Mouse (Mus musculus): ENCODE data around the gene Dennd2a. TPM values are rescaled to one million over a fixed set of nuclear protein-coding genes. Genes with fewer than 3 reads are reported as not detected.
"Not testable (repeated sequence)": the region's sequence is repeated elsewhere in the genome, so short reads cannot be mapped to it uniquely, and the experiment has no call there.

Dennd2a gene
- polyA plus RNA-seq, 1 experiment from 2014 or later: 34.9 TPM

DNA sequence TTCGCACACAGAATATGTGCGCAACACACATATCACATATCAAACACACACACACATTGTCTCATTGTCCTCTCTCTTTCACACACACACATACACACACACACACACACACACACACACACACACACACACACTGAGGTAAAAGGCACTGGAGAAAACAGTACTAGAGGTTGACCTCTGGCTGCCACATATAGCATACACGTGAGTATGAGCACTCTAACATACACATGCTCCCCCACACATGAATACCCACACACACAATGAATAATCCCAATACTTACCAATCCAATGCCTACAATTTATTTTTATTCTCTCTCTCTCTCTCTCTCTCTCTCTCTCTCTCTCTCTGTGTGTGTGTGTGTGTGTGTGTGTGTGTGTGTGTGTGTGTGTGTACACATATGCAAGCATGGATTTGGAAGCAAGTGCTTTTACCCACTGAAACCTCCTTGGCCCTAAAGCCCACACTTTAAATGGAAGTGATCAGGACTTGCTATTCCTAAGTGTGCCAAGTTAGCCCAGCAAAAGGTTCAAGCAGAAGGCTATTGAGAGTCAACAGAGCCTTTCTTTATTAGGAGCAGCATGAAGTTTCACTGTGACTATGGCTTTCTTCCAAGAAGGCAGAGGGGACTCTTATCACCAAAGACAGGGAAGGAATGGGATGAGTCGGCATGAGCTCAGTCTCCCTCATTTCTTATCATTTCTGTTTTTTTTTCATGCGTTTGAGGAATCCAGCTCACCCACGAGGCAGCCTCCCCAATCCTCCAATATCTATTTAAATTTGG is 128.5 kb downstream of the Dennd2a start:
- Histone ChIP-seq H3K4me1 (replicated peaks) (no peaks in the 10 kb centered on the region), H3K4me3 (replicated peaks) (no peak overlapping the region), H3K36me3 (no peaks in the 10 kb centered on the region), H3K4me2 (no peak overlapping the region), H3K9me3 (no peaks in the 10 kb centered on the region), H3K27me3 (no peaks in the 10 kb centered on the region), H3K9ac (replicated peaks) (no peak overlapping the region), H3K27ac (no peak overlapping the region)
- 84% methylated on average over 6 of the region's 6 CpGs for WGBS
- no peak for ATAC-seq (ENCODE audit: insufficient number of reproducible peaks, insufficient read depth, low FRiP score, low TSS enrichment, low read depth)

DNA sequence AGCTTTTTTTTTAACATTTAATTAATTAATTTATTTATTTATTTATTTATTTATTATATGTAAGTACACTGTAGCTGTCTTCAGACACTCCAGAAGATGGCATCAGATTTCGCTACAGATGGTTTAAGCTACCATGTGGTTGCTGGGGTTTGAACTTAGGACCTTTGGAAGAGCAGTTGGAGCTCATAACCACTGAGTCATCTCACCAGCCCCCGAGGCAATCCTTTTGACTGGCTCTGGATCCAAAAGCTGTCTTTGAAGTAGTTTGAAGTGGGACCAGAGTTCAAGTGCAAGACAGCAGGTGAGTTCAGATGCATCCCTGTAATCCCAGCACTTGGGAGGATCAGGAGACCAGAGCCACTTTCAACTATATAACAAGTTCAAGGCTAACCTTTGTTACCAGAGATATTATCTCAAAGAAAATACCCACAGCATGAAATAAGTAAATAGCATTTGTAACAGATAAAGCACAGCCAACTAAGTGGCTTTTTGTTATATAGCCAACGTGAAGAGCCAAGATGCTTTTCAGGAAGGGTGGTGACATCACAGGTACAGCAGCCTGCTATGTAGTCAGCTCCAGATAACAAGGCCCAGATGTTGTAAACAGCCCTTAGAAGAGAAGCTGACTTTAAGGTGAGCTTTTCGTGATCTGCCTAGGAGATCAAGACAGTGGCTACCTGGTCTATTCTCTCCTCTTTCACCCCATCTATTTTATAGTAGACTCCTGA is 130.2 kb downstream of the Dennd2a start:
- Histone ChIP-seq H3K4me2 (no peak overlapping the region), H3K4me1 (replicated peaks) (no peaks in the 10 kb centered on the region), H3K36me3 (no peaks in the 10 kb centered on the region), H3K27me3 (no peaks in the 10 kb centered on the region), H3K9me3 (no peaks in the 10 kb centered on the region), H3K9ac (replicated peaks) (no peak overlapping the region), H3K27ac (no peak overlapping the region), H3K4me3 (replicated peaks) (no peak overlapping the region)
- no peak for ATAC-seq (ENCODE audit: insufficient number of reproducible peaks, insufficient read depth, low FRiP score, low TSS enrichment, low read depth)
- WGBS: 70% methylated on average over 4 of the region's 4 CpGs

DNA sequence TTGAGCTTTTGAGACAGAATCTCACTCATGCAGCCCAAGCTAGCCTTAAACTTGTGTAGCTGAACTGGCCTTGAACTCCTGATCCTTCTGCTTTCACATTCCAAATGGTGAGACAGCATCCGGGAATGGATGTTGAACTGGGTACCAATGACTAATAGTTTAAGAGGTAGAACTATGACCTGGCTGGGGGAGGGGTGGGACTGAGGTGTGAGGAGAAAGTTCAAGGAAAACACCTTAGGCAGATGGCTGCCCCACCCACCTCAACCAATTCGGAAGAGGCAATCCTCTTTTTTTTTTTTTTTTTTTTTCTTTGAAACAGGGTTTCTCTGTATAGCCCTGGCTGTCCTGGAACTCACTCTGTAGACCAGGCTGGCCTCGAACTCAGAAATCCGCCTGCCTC is 130.9 kb downstream of the Dennd2a start:
- H3K4me1 ChIP-seq (replicated peaks): no peaks in the 10 kb centered on the region
- 87% methylated on average over 4 of the region's 4 CpGs for WGBS
- H3K4me2 ChIP-seq: no peak overlapping the region
- H3K27ac ChIP-seq: no peak overlapping the region
- H3K9ac ChIP-seq (replicated peaks): no peak overlapping the region
- peaks cover 5% of the 10 kb centered on the region; the same call in 1 of the 2 replicates for H3K27me3 ChIP-seq
- no peak for ATAC-seq (ENCODE audit: insufficient number of reproducible peaks, insufficient read depth, low FRiP score, low TSS enrichment, low read depth)
- H3K4me3 ChIP-seq (replicated peaks): no peak overlapping the region
- no peaks in the 10 kb centered on the region for H3K36me3 ChIP-seq
- no peaks in the 10 kb centered on the region for H3K9me3 ChIP-seq

DNA sequence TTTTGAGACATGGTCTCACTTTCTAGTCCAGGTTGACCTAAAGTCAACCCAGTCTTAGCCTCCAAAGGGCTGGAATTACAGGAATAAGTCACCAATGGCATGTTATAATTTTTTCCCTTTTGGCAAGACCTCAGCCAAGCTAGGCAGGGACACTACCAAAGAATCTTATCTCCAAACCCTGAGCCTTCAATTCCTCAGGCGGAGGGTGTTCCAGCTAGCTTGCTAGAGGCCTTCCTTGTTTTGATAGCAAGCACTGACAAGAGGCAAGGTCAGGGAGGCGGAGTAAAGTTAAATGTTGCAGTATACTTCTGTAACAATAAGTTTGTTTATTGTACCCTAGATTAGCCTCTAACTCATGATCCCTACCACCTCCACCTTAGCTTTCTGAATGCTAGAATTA is 132.5 kb downstream of the Dennd2a start:
- WGBS: 88% methylated on average over 2 of the region's 2 CpGs
- H3K4me1 ChIP-seq (replicated peaks): no peaks in the 10 kb centered on the region; the same call in 1 of the 2 replicates
- H3K27ac ChIP-seq: no peak overlapping the region
- H3K4me3 ChIP-seq (replicated peaks): no peak overlapping the region
- no peak overlapping the region for H3K4me2 ChIP-seq
- no peaks in the 10 kb centered on the region for H3K36me3 ChIP-seq
- no peak for ATAC-seq (ENCODE audit: insufficient number of reproducible peaks, insufficient read depth, low FRiP score, low TSS enrichment, low read depth)
- no peak overlapping the region for H3K9ac ChIP-seq (replicated peaks)
- H3K27me3 ChIP-seq: peaks cover 5% of the 10 kb centered on the region; the same call in 1 of the 2 replicates
- no peaks in the 10 kb centered on the region for H3K9me3 ChIP-seq

DNA sequence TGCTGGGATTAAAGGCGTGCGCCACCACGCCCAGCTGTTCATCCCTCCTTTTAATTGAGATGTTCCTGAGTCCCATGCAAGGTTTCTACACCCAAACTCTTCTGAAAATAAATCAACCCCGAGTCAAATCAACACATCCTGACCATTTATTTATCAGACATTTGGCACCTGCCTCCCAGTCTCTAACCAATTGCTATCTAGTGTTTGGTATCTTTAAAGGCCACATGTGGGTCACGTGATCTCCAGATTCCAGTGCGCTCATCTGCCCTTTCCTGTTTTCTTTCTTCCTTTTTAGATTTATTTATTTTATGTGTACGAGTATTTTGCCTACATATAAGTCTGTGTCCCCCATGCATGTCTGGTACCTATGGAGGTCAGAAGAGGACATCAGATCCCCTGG is 134.0 kb downstream of the Dennd2a start:
- no peak overlapping the region for H3K4me2 ChIP-seq
- no peak for ATAC-seq (ENCODE audit: insufficient number of reproducible peaks, insufficient read depth, low FRiP score, low TSS enrichment, low read depth)
- H3K4me1 ChIP-seq (replicated peaks): peaks cover 5% of the 10 kb centered on the region
- WGBS: 91% methylated on average over 7 of the region's 7 CpGs
- no peaks in the 10 kb centered on the region for H3K9me3 ChIP-seq
- peaks cover 10% of the 10 kb centered on the region; the same call in 1 of the 2 replicates for H3K27me3 ChIP-seq
- H3K4me3 ChIP-seq (replicated peaks): no peak overlapping the region
- no peak overlapping the region for H3K27ac ChIP-seq
- H3K36me3 ChIP-seq: no peaks in the 10 kb centered on the region
- no peak overlapping the region for H3K9ac ChIP-seq (replicated peaks)

DNA sequence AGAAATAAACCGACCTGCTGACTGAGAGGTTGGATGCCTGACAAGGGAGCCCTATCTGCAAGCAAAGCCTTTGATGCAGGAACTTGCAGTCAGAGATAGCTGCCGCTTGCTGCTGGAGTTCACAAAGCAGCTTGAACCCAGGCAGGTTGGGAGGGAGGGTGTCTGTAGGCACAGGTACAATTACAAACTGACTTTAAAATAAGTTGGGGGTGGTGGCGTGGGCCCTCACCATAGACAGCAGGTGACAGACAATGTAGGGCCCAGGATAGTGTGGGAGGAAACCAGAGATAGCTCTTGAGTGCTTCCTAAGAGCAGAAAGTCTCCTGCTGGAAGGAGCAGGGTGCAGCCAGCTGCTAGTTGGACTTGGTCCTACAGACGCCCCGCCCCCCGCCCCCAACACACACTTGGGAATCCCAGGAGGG is 134.5 kb downstream of the Dennd2a start:
- H3K4me2 ChIP-seq: no peak overlapping the region
- H3K4me3 ChIP-seq (replicated peaks): no peak overlapping the region
- WGBS: 74% methylated on average over 6 of the region's 6 CpGs
- H3K9ac ChIP-seq (replicated peaks): no peak overlapping the region
- no peak for ATAC-seq (ENCODE audit: insufficient number of reproducible peaks, insufficient read depth, low FRiP score, low TSS enrichment, low read depth)
- H3K9me3 ChIP-seq: no peaks in the 10 kb centered on the region
- no peak overlapping the region for H3K27ac ChIP-seq
- no peaks in the 10 kb centered on the region for H3K36me3 ChIP-seq
- peaks cover 14% of the 10 kb centered on the region for H3K27me3 ChIP-seq
- H3K4me1 ChIP-seq (replicated peaks): peaks cover 5% of the 10 kb centered on the region

DNA sequence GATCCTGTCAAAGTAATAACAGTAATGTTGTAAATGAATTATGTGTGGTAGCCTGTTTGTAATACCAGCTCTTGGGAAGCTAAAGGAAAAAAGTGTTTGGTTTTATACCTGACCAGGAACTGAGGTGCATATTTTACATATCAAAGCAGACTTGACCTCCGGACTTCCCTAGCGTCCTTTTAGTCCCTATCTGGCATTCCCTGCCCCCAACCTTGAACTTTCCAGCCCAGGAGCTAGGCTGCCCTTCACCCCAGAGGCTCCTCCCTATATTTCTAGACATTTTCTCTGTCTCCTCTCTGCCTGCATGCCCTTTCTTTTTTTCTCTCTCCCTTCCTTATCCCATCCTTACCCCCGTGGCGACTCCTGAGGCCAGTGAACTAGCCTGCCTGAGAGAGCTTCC is 136.8 kb downstream of the Dennd2a start:
- Histone ChIP-seq H3K27me3 (peaks cover 25% of the 10 kb centered on the region), H3K9ac (replicated peaks) (no peak overlapping the region), H3K27ac (no peak overlapping the region), H3K9me3 (no peaks in the 10 kb centered on the region), H3K4me1 (replicated peaks) (peaks cover 5% of the 10 kb centered on the region), H3K4me2 (0 out of 2 replicates have a peak overlapping the region, but pooled peaks have one; percentile 78), H3K4me3 (replicated peaks) (peak overlapping the region; percentile 93; the same call in 1 of the 2 replicates), H3K36me3 (no peaks in the 10 kb centered on the region)
- WGBS: 41% methylated on average over 4 of the region's 4 CpGs
- ATAC-seq (ENCODE audit: insufficient number of reproducible peaks, insufficient read depth, low FRiP score, low TSS enrichment, low read depth): no peak

DNA sequence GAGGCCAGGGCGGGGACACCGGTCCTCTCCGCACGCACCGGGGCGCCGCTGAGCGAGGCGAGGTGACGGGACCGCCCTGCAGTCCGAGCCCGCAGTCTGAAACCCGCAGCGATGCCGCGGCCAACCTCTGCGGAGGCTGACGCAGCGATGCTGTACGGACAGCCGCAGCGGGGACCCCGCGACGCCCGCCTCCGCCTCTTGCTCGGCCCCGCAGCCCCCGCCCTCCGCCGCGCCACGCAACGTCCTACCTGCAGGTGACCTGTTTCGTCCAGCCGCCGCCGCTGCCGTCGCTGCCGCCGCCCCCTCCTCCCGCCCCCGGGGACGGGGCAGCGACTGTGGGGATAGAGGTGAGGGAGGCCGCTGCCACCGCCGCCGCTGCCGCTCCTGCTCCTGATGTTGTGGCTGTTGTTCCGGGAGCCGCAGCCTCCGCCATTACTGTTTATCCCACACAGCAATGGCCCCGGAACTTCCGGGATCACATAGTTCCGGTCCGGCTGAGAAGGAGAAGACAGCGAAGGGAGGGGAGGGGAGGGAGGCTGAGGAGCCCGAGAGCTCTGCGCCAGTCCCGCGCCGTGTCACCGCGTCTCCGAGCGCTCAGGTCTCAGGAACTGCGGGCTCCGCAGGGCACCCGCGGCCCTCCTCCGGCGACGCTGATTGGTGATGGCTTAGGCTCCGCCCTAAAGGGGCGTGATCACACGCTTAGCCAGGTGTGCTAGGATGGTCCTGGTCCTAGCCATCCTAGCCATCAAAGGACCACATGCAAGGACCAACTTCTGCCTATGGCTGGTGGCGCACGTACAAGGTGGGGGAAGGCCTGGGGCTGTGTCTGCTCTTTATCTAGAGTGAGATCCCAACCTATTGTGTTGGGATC is 137.6 kb downstream of the Dennd2a start, which contains the start of gene Mkrn1:
Mkrn1 (minus strand) TSS at position 612 of the 871 bp plus-strand sequence.
- Histone ChIP-seq H3K4me1 (replicated peaks) (peaks cover 5% of the 10 kb centered on the region), H3K27me3 (peaks cover 25% of the 10 kb centered on the region), H3K9me3 (no peaks in the 10 kb centered on the region), H3K4me3 (replicated peaks) (peak within 1 kb of the TSS; percentile 93), H3K27ac (peak within 1 kb of the TSS; percentile 78), H3K36me3 (no peaks in the 10 kb centered on the region), H3K4me2 (peak within 1 kb of the TSS; percentile 78), H3K9ac (replicated peaks) (peak within 1 kb of the TSS; percentile 81)
- ATAC-seq (ENCODE audit: insufficient number of reproducible peaks, insufficient read depth, low FRiP score, low TSS enrichment, low read depth): peak; percentile 90
- WGBS: 2% methylated on average over 60 of the region's 82 CpGs

DNA sequence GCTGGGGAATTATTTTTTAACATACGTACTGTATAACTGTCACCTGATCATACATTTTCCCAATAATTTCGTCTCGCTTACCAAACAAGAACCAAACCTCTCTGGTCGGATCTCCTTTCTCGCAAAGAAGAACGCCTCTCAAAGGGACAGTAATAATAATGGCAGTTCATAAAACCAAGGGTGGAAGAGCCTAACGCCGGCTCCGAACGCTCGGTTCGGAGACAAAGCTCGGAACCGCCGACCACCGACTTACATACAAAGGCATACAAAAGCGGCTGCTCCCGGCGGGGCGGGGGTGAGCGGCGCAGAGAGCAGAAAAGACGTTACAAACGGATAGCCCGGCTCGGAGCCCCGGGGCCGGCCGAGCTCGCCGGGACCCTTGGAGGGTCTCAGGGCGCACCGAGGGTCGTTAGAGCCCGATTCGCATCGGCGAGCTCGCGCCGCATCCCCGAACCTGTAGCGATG is 138.2 kb downstream of the Dennd2a start:
- peak overlapping the region; percentile 78 for H3K27ac ChIP-seq
- peak; percentile 62 for ATAC-seq (ENCODE audit: insufficient number of reproducible peaks, insufficient read depth, low FRiP score, low TSS enrichment, low read depth)
- no peaks in the 10 kb centered on the region for H3K9me3 ChIP-seq
- no peaks in the 10 kb centered on the region for H3K36me3 ChIP-seq
- peak overlapping the region; percentile 81 for H3K9ac ChIP-seq (replicated peaks)
- H3K4me2 ChIP-seq: peak overlapping the region; percentile 78
- peaks cover 25% of the 10 kb centered on the region for H3K27me3 ChIP-seq
- WGBS: under 1% methylated on average over 43 of the region's 43 CpGs
- H3K4me1 ChIP-seq (replicated peaks): peaks cover 5% of the 10 kb centered on the region
- H3K4me3 ChIP-seq (replicated peaks): peak overlapping the region; percentile 93

DNA sequence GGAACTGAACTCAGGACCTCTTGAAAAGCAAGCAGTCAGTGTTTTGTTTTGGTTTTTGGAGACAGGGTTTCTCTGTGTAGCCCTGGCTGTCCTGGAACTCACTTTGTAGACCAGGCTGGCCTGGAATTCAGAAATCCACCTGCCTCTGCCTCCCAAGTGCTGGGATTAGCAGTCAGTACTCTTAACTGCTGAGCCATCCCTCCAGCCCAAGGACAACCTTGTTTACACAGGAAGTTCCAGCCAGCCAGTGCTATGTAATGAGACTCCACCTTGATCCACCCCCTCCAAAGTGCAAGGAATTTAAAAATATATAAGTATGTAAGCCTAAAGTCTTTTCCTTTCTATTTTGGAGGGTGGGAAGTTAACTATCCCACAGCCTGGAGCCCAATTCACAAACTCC is 141.0 kb downstream of the Dennd2a start:
- H3K4me3 ChIP-seq (replicated peaks); H3K4me1 ChIP-seq (replicated peaks); H3K27ac ChIP-seq; H3K9ac ChIP-seq (replicated peaks); ATAC-seq (ENCODE audit: insufficient number of reproducible peaks, insufficient read depth, low FRiP score, low TSS enrichment, low read depth); H3K4me2 ChIP-seq; H3K36me3 ChIP-seq; H3K9me3 ChIP-seq: not testable (repeated sequence)
- H3K27me3 ChIP-seq: peaks cover 21% of the 10 kb centered on the region

DNA sequence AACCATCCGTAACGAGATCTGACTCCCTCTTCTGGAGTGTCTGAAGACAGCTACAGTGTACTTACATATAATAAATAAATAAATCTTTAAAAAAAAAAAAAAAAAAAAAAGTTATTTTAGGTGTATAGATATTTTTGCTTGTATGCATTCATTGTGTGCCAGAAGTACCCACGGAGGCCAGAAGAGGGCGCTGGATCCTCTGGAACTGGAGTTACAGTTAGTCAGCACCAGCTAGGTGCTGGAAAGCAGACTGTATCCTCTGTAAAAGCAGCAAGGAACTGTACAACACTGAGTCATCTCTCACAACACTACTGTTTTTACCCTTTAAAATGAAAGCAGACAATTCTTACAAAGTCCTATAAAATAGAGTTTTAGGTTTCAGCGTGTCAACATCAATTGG is 141.9 kb downstream of the Dennd2a start:
- peaks cover 21% of the 10 kb centered on the region for H3K27me3 ChIP-seq
- H3K4me3 ChIP-seq (replicated peaks): no peak overlapping the region
- H3K9me3 ChIP-seq: no peaks in the 10 kb centered on the region
- no peak overlapping the region for H3K4me2 ChIP-seq
- no peak overlapping the region for H3K9ac ChIP-seq (replicated peaks)
- ATAC-seq (ENCODE audit: insufficient number of reproducible peaks, insufficient read depth, low FRiP score, low TSS enrichment, low read depth): no peak
- 52% methylated on average over 3 of the region's 5 CpGs for WGBS
- no peaks in the 10 kb centered on the region for H3K36me3 ChIP-seq
- peaks cover 5% of the 10 kb centered on the region for H3K4me1 ChIP-seq (replicated peaks)
- no peak overlapping the region for H3K27ac ChIP-seq

Measured in limb, embryonic 12.5 days (tissue).